ENCODE assay signal across 11 mouse cellular contexts in the genomic region with DNA sequence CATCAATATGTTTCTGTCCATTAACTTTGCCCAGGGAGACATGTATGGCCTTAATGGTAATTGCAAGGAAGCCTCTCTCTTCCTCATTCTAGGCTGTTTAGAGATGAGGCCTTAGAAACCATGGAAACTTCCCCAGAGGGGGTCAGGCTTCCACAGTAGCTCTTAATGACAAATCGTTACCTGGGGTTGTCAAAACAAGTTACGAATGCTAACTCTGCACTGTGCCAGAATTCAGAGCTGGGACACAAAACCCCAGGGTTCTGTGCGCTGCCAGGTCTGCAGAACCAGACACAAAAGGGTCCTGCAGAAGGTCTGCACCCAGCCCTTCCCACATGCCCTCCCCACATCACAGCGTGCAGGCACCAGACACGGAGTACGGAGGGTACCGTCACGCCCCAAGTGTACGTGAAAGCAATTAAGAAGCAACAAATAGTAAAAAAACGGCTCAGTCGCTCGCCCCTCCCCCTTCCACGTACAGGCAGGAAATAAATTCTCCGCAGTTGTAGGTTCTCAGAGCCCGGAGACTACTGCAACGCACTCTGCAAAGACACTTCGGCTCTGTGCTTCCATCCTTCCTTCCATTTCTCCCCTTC.
A peak's percentile ranks its signal among the peaks of the same experiment; 100 is the strongest.
DNase-seq lines count a peak whose midpoint lies in the region; ATAC-seq and TF ChIP-seq lines count a peak whose summit lies in the region.
"Had no signal": no experiment of that assay in that cellular context is flagged by ENCODE, and none has a peak within 500 bp of the region (broad histone marks: within the 10 kb centered on the region; RNA-seq: fewer than 3 reads in every experiment).

No protein-coding gene starts in this region.

- 0 out of 2 replicates have a peak, but pooled peaks cover 3% of the 10 kb centered on the region for H3K27me3 ChIP-seq in heart, embryonic 13.5 days (replicated peaks)
- H3K27me3 ChIP-seq in forebrain, embryonic 11.5 days (ENCODE audit: control insufficient read depth, insufficient read depth, low read length): no peaks in the 10 kb centered on the region
- H3K27me3 ChIP-seq in intestine, postnatal 0 days (replicated peaks; ENCODE audit: control insufficient read depth, insufficient read depth, low read length): no peaks in the 10 kb centered on the region
- no peaks in the 10 kb centered on the region for H3K27me3 ChIP-seq in neural tube, embryonic 14.5 days (ENCODE audit: control insufficient read depth, insufficient read depth, low read length)
- H3K27me3 ChIP-seq: liver, embryonic 15.5 days had no signal

- peak overlapping the region; percentile 37 for H3K4me2 ChIP-seq in heart, embryonic 13.5 days
- H3K4me2 ChIP-seq in forebrain, embryonic 11.5 days (ENCODE audit: low read depth, low read length, severe bottlenecking): peak overlapping the region; percentile 39
- peak overlapping the region; percentile 58 for H3K4me2 ChIP-seq in intestine, postnatal 0 days (replicated peaks; ENCODE audit: low read depth)
- peak overlapping the region; percentile 45 for H3K4me2 ChIP-seq in neural tube, embryonic 14.5 days (ENCODE audit: low read depth, low read length)
- H3K4me2 ChIP-seq: liver, embryonic 15.5 days had no signal

- 61% methylated on average over 17 of the region's 17 CpGs for WGBS in heart, embryonic 13.5 days
- WGBS in forebrain, embryonic 11.5 days: 28% methylated on average over 17 of the region's 17 CpGs
- 25% methylated on average over 17 of the region's 17 CpGs for WGBS in intestine, postnatal 0 days
- WGBS in neural tube, embryonic 14.5 days: 3% methylated on average over 17 of the region's 17 CpGs

- H3K9ac ChIP-seq in heart, embryonic 13.5 days: no peak overlapping the region
- peak overlapping the region; percentile 9; the same call in 1 of the 2 replicates for H3K9ac ChIP-seq in forebrain, embryonic 11.5 days (ENCODE audit: low read length)
- no peak overlapping the region for H3K9ac ChIP-seq in intestine, postnatal 0 days (ENCODE audit: low read depth, low read length)
- peak overlapping the region; percentile 21; the same call in 1 of the 2 replicates for H3K9ac ChIP-seq in neural tube, embryonic 14.5 days (replicated peaks; ENCODE audit: low read depth, low read length)
- H3K9ac ChIP-seq: liver, embryonic 15.5 days had no signal

- no peak for TF ChIP-seq CTCF in intestine, postnatal 0 days (IDR thresholded peaks at IDR 0.05; ENCODE audit: low read depth)

- no peak for DNase-seq in heart, postnatal 25 days (ENCODE audit: low spot score)
- DNase-seq in forebrain, embryonic 11.5 days (ENCODE audit: low spot score): peak; percentile 60
- no peak for DNase-seq in urinary bladder, adult 2 months (ENCODE audit: low spot score)
- DNase-seq in heart, postnatal 10 days: no peak
- no peak for DNase-seq in spleen, postnatal 14 days (ENCODE audit: low spot score in 2 of 2)
- DNase-seq: thymus, postnatal 36 days had no signal

- intact Hi-C loops in heart, postnatal 25 days (cut with DNase I): no loop called here
- intact Hi-C loops in heart, postnatal 10 days (cut with DNase I): no loop called here

- H3K27ac ChIP-seq in heart, embryonic 13.5 days (replicated peaks): no peak overlapping the region
- H3K27ac ChIP-seq in forebrain, embryonic 11.5 days (ENCODE audit: low read depth, low read length): no peak overlapping the region
- no peak overlapping the region for H3K27ac ChIP-seq in intestine, postnatal 0 days (ENCODE audit: low read depth, low read length)
- H3K27ac ChIP-seq in neural tube, embryonic 14.5 days (ENCODE audit: low read depth, low read length): peak overlapping the region; percentile 48; the same call in 1 of the 2 replicates
- H3K27ac ChIP-seq: heart, embryonic 10.5 days; liver, embryonic 15.5 days had no signal

- H3K4me1 ChIP-seq in heart, embryonic 13.5 days: no peaks in the 10 kb centered on the region
- peaks cover 3% of the 10 kb centered on the region; the same call in 1 of the 2 replicates for H3K4me1 ChIP-seq in forebrain, embryonic 11.5 days (replicated peaks; ENCODE audit: control insufficient read depth, insufficient read depth, low read length)
- H3K4me1 ChIP-seq in intestine, postnatal 0 days (replicated peaks; ENCODE audit: control insufficient read depth, insufficient read depth, low read length): no peaks in the 10 kb centered on the region; the same call in 1 of the 2 replicates
- peaks cover 10% of the 10 kb centered on the region for H3K4me1 ChIP-seq in neural tube, embryonic 14.5 days (ENCODE audit: control insufficient read depth, insufficient read depth, low read length)
- H3K4me1 ChIP-seq: heart, embryonic 10.5 days; liver, embryonic 15.5 days had no signal

- no peak for ATAC-seq in heart, embryonic 13.5 days (ENCODE audit: extremely low read depth, insufficient number of reproducible peaks, low FRiP score, low TSS enrichment)
- ATAC-seq in forebrain, embryonic 11.5 days (replicated peaks; ENCODE audit: low FRiP score): peak; percentile 73
- no peak for ATAC-seq in intestine, postnatal 0 days
- peak; percentile 83 for ATAC-seq in neural tube, embryonic 14.5 days (ENCODE audit: low read depth)

- no peaks in the 10 kb centered on the region for H3K36me3 ChIP-seq in heart, embryonic 13.5 days
- no peaks in the 10 kb centered on the region for H3K36me3 ChIP-seq in forebrain, embryonic 11.5 days (ENCODE audit: control insufficient read depth, insufficient read depth, low read length)
- no peaks in the 10 kb centered on the region for H3K36me3 ChIP-seq in intestine, postnatal 0 days (ENCODE audit: control insufficient read depth, insufficient read depth)
- no peaks in the 10 kb centered on the region for H3K36me3 ChIP-seq in neural tube, embryonic 14.5 days (ENCODE audit: control insufficient read depth, insufficient read depth, low read length)
- H3K36me3 ChIP-seq: heart, embryonic 10.5 days; liver, embryonic 15.5 days had no signal

- H3K9me3 ChIP-seq in heart, embryonic 13.5 days: no peaks in the 10 kb centered on the region
- H3K9me3 ChIP-seq in forebrain, embryonic 11.5 days (ENCODE audit: control insufficient read depth, low read length): no peaks in the 10 kb centered on the region
- H3K9me3 ChIP-seq in intestine, postnatal 0 days (ENCODE audit: control insufficient read depth): no peaks in the 10 kb centered on the region
- H3K9me3 ChIP-seq in neural tube, embryonic 14.5 days (ENCODE audit: control insufficient read depth, low read length): no peaks in the 10 kb centered on the region
- H3K9me3 ChIP-seq: heart, embryonic 10.5 days; liver, embryonic 15.5 days had no signal

- H3K4me3 ChIP-seq in heart, embryonic 13.5 days: no peak overlapping the region
- H3K4me3 ChIP-seq in forebrain, embryonic 11.5 days (ENCODE audit: low read depth, low read length): no peak overlapping the region
- 0 out of 2 replicates have a peak overlapping the region, but pooled peaks have one; percentile 3 for H3K4me3 ChIP-seq in intestine, postnatal 0 days (ENCODE audit: low read depth, low read length)
- H3K4me3 ChIP-seq in neural tube, embryonic 14.5 days (ENCODE audit: low read depth, low read length): peak overlapping the region; percentile 15; the same call in 1 of the 2 replicates
- H3K4me3 ChIP-seq: heart, embryonic 10.5 days; liver, embryonic 15.5 days had no signal

Comparison
In these comparisons a context has a peak if more than half of its experiments do, and no peak if none do; other contexts are left out.
1. ATAC-seq: peak in forebrain, embryonic 11.5 days (single experiment) and neural tube, embryonic 14.5 days (single experiment); none in heart, embryonic 13.5 days (single experiment) and intestine, postnatal 0 days (single experiment).
2. H3K4me3 ChIP-seq: peak in intestine, postnatal 0 days (single experiment) and neural tube, embryonic 14.5 days (single experiment); none in heart, embryonic 13.5 days (single experiment) and forebrain, embryonic 11.5 days (single experiment).
3. H3K9ac ChIP-seq: peak in forebrain, embryonic 11.5 days (single experiment) and neural tube, embryonic 14.5 days (single experiment); none in heart, embryonic 13.5 days (single experiment) and intestine, postnatal 0 days (single experiment).
4. Peak in every context shown above with its lines, with median percentiles within 50 percentile points of each other: H3K4me2 ChIP-seq.